Mouse (Mus musculus) midbrain, embryonic 14.5 days (tissue): ENCODE measurements at regions not wholly inside any gene's neighbourhood (a gene's known extent, or its start where the extent isn't known, plus 50 kb on each side); places are given as distances from the start of the nearest gene placed in this dataset.

Source experiments
- ATAC-seq: fragments of 200-750 bp; cut with Nextera tagmentation; 2 replicates; pipeline ENCODE4 v1.8.0; 2017; ENCODE audit warnings: moderate number of reproducible peaks, moderate library complexity; ENCODE audit not compliant: low FRiP score, low TSS enrichment
- DNase-seq: peaks from one replicate; pipeline ENCODE4 v3.0.0-alpha.2; 2015
- H3K27ac ChIP-seq: fragments of 300-500 bp; sonication (generic); replicated peaks from 2 replicates; pipeline ENCODE4 v1.5.1; 2014; ENCODE audit warnings: mild to moderate bottlenecking, low read depth, low read length, moderate library complexity
- H3K27me3 ChIP-seq: fragments of 300-500 bp; sonication (generic); 2 replicates; pipeline ENCODE4 v1.6.1; 2014; ENCODE audit warnings: low read length, control low read depth, mixed read lengths; ENCODE audit not compliant: control insufficient read depth, insufficient read depth
- H3K36me3 ChIP-seq: fragments of 300-500 bp; sonication (generic); 2 replicates; pipeline ENCODE4 v1.6.1; 2014; ENCODE audit warnings: low read length, control low read depth; ENCODE audit not compliant: control insufficient read depth, insufficient read depth
- H3K4me1 ChIP-seq: fragments of 300-500 bp; sonication (generic); 2 replicates; pipeline ENCODE4 v1.6.1; 2014; ENCODE audit warnings: mild to moderate bottlenecking, antibody characterized with exemption, low read length, control low read depth; ENCODE audit not compliant: control insufficient read depth, insufficient read depth
- H3K4me2 ChIP-seq: fragments of 300-500 bp; sonication (generic); 2 replicates; pipeline ENCODE4 v1.6.1; 2014; ENCODE audit warnings: mild to moderate bottlenecking, low read length, moderate library complexity
- H3K4me3 ChIP-seq: fragments of 300-500 bp; sonication (generic); replicated peaks from 2 replicates; pipeline ENCODE4 v1.5.1; 2014; ENCODE audit warnings: low read depth, low read length
- H3K9ac ChIP-seq: fragments of 300-500 bp; sonication (generic); replicated peaks from 2 replicates; pipeline ENCODE4 v1.6.1; 2014; ENCODE audit warnings: mild to moderate bottlenecking, low read length, moderate library complexity
- H3K9me3 ChIP-seq: fragments of 300-500 bp; sonication (generic); 2 replicates; pipeline ENCODE4 v1.6.1; 2016; ENCODE audit warnings: low read length, control low read depth, mixed read lengths; ENCODE audit not compliant: control insufficient read depth
- WGBS: fragments of 180-500 bp; shearing (Covaris S2); extraction: QIAGEN DNeasy Blood & Tissue Kit; methylation state at CpG from one replicate; pipeline ENCODE4 v1.1.7; 2014; 5-methylcytosine and 5-hydroxymethylcytosine counted together

DNA sequence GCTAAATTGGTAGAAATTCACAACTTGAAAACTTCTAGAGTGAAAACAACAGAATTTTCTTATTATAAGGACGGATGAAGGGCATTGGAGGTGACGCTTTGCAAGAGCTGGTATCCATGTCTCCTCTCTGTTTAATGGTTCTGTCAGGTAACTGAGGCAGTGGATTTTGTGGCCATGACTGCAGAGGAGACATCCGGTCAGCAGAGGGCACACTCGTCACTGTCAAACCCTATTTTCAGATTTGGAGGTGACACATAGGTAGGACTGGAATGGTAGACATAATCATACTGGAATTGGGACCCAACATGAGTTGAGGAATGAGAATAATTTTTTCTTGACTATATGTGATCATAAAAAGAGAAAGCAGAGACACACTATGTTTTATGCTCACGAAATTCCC is 98.7 kb upstream of the Zic3 start:
- Histone ChIP-seq H3K4me3 (no peak overlapping the region), H3K27ac (no peak overlapping the region), H3K4me1 (no peaks in the 10 kb centered on the region), H3K9ac (no peak overlapping the region), H3K27me3 (no peaks in the 10 kb centered on the region), H3K4me2 (no peak overlapping the region), H3K36me3 (no peaks in the 10 kb centered on the region), H3K9me3 (no peaks in the 10 kb centered on the region)
- 35% methylated on average over 5 of the region's 5 CpGs for WGBS
- DNase-seq (peak; percentile 58), ATAC-seq (no peak)

DNA sequence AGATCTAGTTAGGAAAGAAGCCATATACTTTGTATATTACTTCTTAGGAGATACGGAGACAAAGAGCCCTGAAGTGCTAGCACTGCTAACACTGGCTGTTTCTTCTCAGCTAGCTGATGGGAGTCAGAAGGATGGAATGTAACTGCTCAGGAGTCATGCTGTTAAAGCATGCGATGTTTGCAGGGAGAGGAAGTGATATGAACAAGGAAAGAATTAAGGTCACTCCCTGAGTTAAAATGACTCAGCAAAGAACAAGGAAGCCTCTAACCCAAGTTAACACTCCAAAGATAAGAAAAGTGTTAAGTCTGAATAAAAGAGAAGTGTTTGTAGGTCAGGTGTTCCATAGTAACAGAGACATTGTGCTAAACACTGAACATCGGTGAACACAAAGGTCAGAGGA is 86.9 kb upstream of the Zic3 start:
- H3K36me3 ChIP-seq, result no peaks in the 10 kb centered on the region
- no peak overlapping the region for H3K4me2 ChIP-seq
- WGBS, result 69% methylated on average over 3 of the region's 3 CpGs
- H3K4me1 ChIP-seq, result no peaks in the 10 kb centered on the region
- no peak overlapping the region for H3K4me3 ChIP-seq
- DNase-seq (no peak), ATAC-seq (no peak)
- no peaks in the 10 kb centered on the region for H3K9me3 ChIP-seq
- H3K27me3 ChIP-seq, result no peaks in the 10 kb centered on the region
- no peak overlapping the region for H3K27ac ChIP-seq
- no peak overlapping the region for H3K9ac ChIP-seq

DNA sequence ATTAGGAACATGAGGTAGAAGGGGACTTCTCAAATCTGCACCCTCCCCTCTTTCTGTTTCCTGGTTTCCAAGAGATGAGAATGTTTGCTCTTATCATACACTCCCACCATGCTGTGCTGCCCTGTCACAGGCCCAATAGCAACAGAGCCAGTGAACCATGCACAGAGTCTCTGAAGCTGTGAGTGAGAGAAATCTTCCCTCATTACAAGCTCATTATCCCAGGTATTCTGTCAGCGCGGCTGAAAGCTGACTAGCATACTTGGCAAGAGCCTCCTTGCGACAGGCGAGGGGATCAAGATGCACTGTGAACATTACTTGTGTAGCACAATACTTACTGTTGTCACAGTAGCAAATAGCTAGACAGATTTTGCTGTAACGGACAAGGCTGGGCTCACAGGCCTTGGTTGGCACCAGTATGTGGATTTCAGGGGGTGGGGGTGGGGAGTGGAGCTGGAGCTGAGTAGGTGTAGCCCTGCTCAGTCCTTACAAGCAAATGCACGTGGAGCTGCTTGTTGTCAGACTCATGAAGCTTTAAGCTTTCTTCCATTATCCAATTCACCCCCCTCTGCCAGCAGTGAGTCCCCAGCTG is 84.2 kb upstream of the Zic3 start:
- Histone ChIP-seq H3K9ac (no peak overlapping the region), H3K36me3 (no peaks in the 10 kb centered on the region), H3K4me2 (no peak overlapping the region), H3K27ac (no peak overlapping the region), H3K27me3 (no peaks in the 10 kb centered on the region), H3K4me3 (no peak overlapping the region), H3K9me3 (no peaks in the 10 kb centered on the region), H3K4me1 (no peaks in the 10 kb centered on the region)
- DNase-seq (peak; percentile 4), ATAC-seq (no peak)
- WGBS, result 32% methylated on average over 6 of the region's 6 CpGs

- no peak for DNase-seq
Observed at GRCm38 (mm10) chrX:57950896-57951295, 71.6 kb upstream of the Zic3 start.

DNA sequence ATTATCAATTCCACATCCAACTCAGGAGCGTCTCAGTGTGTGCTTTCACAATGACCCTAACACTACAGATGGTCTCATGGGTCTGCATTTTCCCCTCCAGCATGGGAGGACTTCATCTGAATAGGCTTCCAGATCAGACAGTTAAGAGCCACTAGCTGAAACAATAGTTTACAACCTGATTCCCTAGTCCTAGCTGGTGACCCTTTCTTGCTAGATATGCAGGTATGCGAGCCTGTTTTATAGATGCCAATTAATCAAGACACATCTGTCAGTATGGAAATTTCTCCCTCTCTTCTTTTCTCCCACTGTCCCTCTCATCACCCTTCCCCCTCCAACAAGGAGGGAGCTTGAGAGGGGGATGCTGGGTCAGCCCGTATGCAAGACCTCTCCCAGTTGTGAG is 71.2 kb upstream of the Zic3 start:
- Histone ChIP-seq H3K27me3 (no peaks in the 10 kb centered on the region), H3K9ac (no peak overlapping the region), H3K36me3 (no peaks in the 10 kb centered on the region), H3K4me2 (no peak overlapping the region), H3K9me3 (no peaks in the 10 kb centered on the region), H3K4me3 (no peak overlapping the region), H3K27ac (no peak overlapping the region), H3K4me1 (no peaks in the 10 kb centered on the region)
- no peak for DNase-seq
- WGBS, result 50% methylated on average over 3 of the region's 3 CpGs
- no peak for ATAC-seq

More at GRCm38 (mm10) chrX:57950896-57951295, 71.6 kb upstream of the Zic3 start:
- Histone ChIP-seq H3K4me2 (no peak overlapping the region), H3K4me3 (no peak overlapping the region), H3K9ac (no peak overlapping the region), H3K4me1 (no peaks in the 10 kb centered on the region), H3K27ac (no peak overlapping the region), H3K9me3 (no peaks in the 10 kb centered on the region), H3K27me3 (no peaks in the 10 kb centered on the region), H3K36me3 (no peaks in the 10 kb centered on the region)
- no peak for ATAC-seq
- 60% methylated on average over 2 of the region's 2 CpGs for WGBS

DNA sequence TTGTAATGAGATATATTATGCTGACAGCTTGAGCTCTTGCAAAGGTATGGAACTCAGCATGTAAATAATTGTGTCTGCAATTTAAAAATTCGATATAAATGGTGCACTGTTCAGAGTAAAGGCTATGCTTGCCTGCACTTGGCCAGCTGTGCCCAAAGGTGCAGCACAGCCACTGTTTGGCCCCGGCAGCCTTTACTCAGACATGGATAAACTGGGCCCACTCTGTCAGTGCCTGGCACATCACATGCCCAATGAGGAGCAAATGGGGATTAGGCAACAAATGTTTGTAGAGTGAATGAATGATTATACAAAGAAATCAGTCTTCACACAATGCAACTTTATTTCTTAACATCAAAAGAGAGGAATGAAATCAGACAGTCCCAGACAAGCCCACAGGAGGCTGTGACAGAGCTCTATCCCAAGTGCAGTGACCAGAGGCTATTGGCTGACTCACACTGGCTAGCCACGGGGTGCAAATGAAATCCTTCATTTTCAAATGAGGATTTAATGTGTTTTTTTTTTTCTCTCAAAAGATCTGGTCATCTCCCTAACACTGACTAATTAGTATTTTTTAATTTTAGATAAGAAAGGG is 67.8 kb upstream of the Zic3 start:
- 19% methylated on average over 3 of the region's 3 CpGs for WGBS
- Histone ChIP-seq H3K4me3 (no peak overlapping the region), H3K27ac (no peak overlapping the region), H3K27me3 (no peaks in the 10 kb centered on the region), H3K9ac (no peak overlapping the region), H3K4me1 (no peaks in the 10 kb centered on the region), H3K9me3 (no peaks in the 10 kb centered on the region), H3K4me2 (no peak overlapping the region), H3K36me3 (no peaks in the 10 kb centered on the region)
- no peak for ATAC-seq
- no peak for DNase-seq
